Mouse (Mus musculus) myocyte (in vitro differentiated cells): ENCODE results near the gene Gm32717. TPM values are rescaled to one million over a fixed set of nuclear protein-coding genes. Genes with fewer than 3 reads are reported as not detected.
"Not testable (repeated sequence)": the region's sequence is repeated elsewhere in the genome, so short reads cannot be mapped to it uniquely, and the experiment has no call there.

Experiments used
- H3K27me3 ChIP-seq: one replicate; pipeline ENCODE4 v1.6.1; 2011; ENCODE audit not compliant: control insufficient read depth, insufficient read depth, insufficient read length
- H3K36me3 ChIP-seq: one replicate; pipeline ENCODE4 v1.6.1; 2011; ENCODE audit not compliant: control insufficient read depth, insufficient read depth
- H3K4me2 ChIP-seq: one replicate; pipeline ENCODE4 v1.6.1; 2011; ENCODE audit warnings: low read depth, control low read depth
- H3K4me3 ChIP-seq: one replicate; pipeline ENCODE4 v1.5.1; 2011; ENCODE audit warnings: mild to moderate bottlenecking, control low read depth, moderate library complexity
- H3K79me2 ChIP-seq: one replicate; pipeline ENCODE4 v1.6.1; 2011; ENCODE audit not compliant: control insufficient read depth, insufficient read depth
- H3ac ChIP-seq: one replicate; pipeline ENCODE4 v1.6.1; 2011; ENCODE audit not compliant: control insufficient read depth, insufficient read length
- CEBPB ChIP-seq: IDR thresholded peaks from 2 replicates; pipeline ENCODE4 v1.6.1; 2011; ENCODE audit warnings: mild to moderate bottlenecking, moderate library complexity; ENCODE audit not compliant: poor library complexity, insufficient read depth, severe bottlenecking
- E2F4 ChIP-seq: IDR thresholded peaks from one replicate; pipeline ENCODE4 v1.6.1; 2011; ENCODE audit warnings: mild to moderate bottlenecking, control low read depth, moderate library complexity; ENCODE audit not compliant: insufficient read depth
- MAX ChIP-seq: IDR thresholded peaks from one replicate; pipeline ENCODE4 v1.6.1; 2011; ENCODE audit warnings: low read depth, mild to moderate bottlenecking, control low read depth
- MYOD1 ChIP-seq, 3 experiments: IDR thresholded peaks; one replicate each; pipeline ENCODE4 v1.6.1; 2011; ENCODE audit warnings: control low read depth in 2 of 3, low read depth in 2 of 3, mild to moderate bottlenecking in 2 of 3, moderate library complexity in 1 of 3; ENCODE audit not compliant: insufficient read length in 2 of 3, control insufficient read depth in 1 of 3
- MYOG ChIP-seq, 3 experiments: IDR thresholded peaks; one replicate each; pipeline ENCODE4 v1.6.1; 2011; ENCODE audit warnings: control low read depth in 2 of 3, low read depth in 2 of 3, mild to moderate bottlenecking in 2 of 3; ENCODE audit not compliant: insufficient read length in 2 of 3, control insufficient read depth in 1 of 3, insufficient read depth in 1 of 3
- POLR2A ChIP-seq: IDR thresholded peaks from one replicate; pipeline ENCODE4 v1.6.1; 2011; ENCODE audit warnings: low read depth, mild to moderate bottlenecking, control low read depth, moderate library complexity; ENCODE audit not compliant: insufficient read length
- POLR2AphosphoS2 ChIP-seq: IDR thresholded peaks from one replicate; pipeline ENCODE4 v1.6.1; 2011; ENCODE audit warnings: low read depth, control low read depth; ENCODE audit not compliant: insufficient read length
- REST ChIP-seq: IDR thresholded peaks from one replicate; pipeline ENCODE4 v1.6.1; 2011; ENCODE audit warnings: mild to moderate bottlenecking, control low read depth, moderate library complexity; ENCODE audit not compliant: insufficient read depth, insufficient read length
- SRF ChIP-seq: IDR thresholded peaks from one replicate; pipeline ENCODE4 v1.6.1; 2011; ENCODE audit warnings: low read depth; ENCODE audit not compliant: control insufficient read depth, insufficient read length
- TCF12 ChIP-seq: IDR thresholded peaks from one replicate; pipeline ENCODE4 v1.6.1; 2011; ENCODE audit warnings: mild to moderate bottlenecking, control low read depth; ENCODE audit not compliant: poor library complexity, insufficient read depth, severe bottlenecking
- TCF3 ChIP-seq: IDR thresholded peaks from one replicate; pipeline ENCODE4 v1.6.1; 2011; ENCODE audit warnings: low read depth, control low read depth; ENCODE audit not compliant: insufficient read length
- USF1 ChIP-seq: IDR thresholded peaks from one replicate; pipeline ENCODE4 v1.6.1; 2011; ENCODE audit warnings: low read depth, mild to moderate bottlenecking, control low read depth, moderate library complexity
- polyA plus RNA-seq: library from polyadenylated mRNA; unstranded; fragments of >200 nt; fragmentation: generic; extraction: Trizol; gene quantifications from one replicate; pipeline ENCODE4 v1.2.1, GENCODE M21; 2012; ENCODE audit warnings: missing spikeins

Gene Gm32717
- polyA plus RNA-seq, 1 experiment: 0.02 TPM

GRCm38 (mm10) chr10:118215719-118216393 is 24.7 kb downstream of the Gm32717 start:
- H3K4me2 ChIP-seq, H3K27me3 ChIP-seq, H3K36me3 ChIP-seq, H3K79me2 ChIP-seq, H3K4me3 ChIP-seq, H3ac ChIP-seq: not testable (repeated sequence)

GRCm38 (mm10) chr10:118204642-118205041 is 35.9 kb downstream of the Gm32717 start, which contains the start of gene Il22:
TSS of gene Il22 (plus strand) at chr10:118204942.
- H3K27me3 ChIP-seq: no peaks in the 10 kb centered on the region
- TF ChIP-seq USF1 (no peak), CEBPB (no peak), MYOG (IDR thresholded peaks at IDR 0.05; ENCODE audit: control insufficient read depth in 1 of 3, insufficient read depth in 1 of 3, insufficient read length in 2 of 3, low read depth in 2 of 3) (no peak), POLR2AphosphoS2 (no peak), TCF3 (no peak), POLR2A (no peak), MYOD1 (IDR thresholded peaks at IDR 0.05; ENCODE audit: control insufficient read depth in 1 of 3, insufficient read length in 2 of 3, low read depth in 2 of 3) (no peak), REST (no peak), MAX (no peak), TCF12 (no peak), SRF (no peak), E2F4 (no peak)
- H3K79me2 ChIP-seq: no peaks in the 10 kb centered on the region
- H3K36me3 ChIP-seq: no peaks in the 10 kb centered on the region
- H3ac ChIP-seq: no peak within 1 kb of the TSS
- H3K4me2 ChIP-seq: no peak within 1 kb of the TSS
- no peak within 1 kb of the TSS for H3K4me3 ChIP-seq

GRCm38 (mm10) chr10:118195150-118195549 is 45.4 kb downstream of the Gm32717 start:
- H3K4me3 ChIP-seq, H3K79me2 ChIP-seq, H3ac ChIP-seq, H3K27me3 ChIP-seq, H3K36me3 ChIP-seq: not testable (repeated sequence)
- H3K4me2 ChIP-seq: peak overlapping the region; percentile 57

Other genes starting within 250 kb of the Gm32717 start
- gene Mdm1, start 99.0 kb downstream of the Gm32717 start, polyA plus RNA-seq: 3.4 TPM
- not detected for gene Il22, start 35.8 kb downstream of the Gm32717 start, polyA plus RNA-seq
- gene Gm32802, start 17.9 kb upstream of the Gm32717 start, polyA plus RNA-seq: 0.02 TPM
- gene Iltifb, start 54.3 kb upstream of the Gm32717 start, polyA plus RNA-seq: not detected
- gene Gm9040, start 86.2 kb upstream of the Gm32717 start, polyA plus RNA-seq: not detected
- gene Gm9044, start 91.6 kb upstream of the Gm32717 start, polyA plus RNA-seq: not detected
- 0.06 TPM for gene Gm9045, start 97.1 kb upstream of the Gm32717 start, polyA plus RNA-seq
- not detected for gene Gm9046, start 102.5 kb upstream of the Gm32717 start, polyA plus RNA-seq
- not detected for gene Gm9048, start 107.9 kb upstream of the Gm32717 start, polyA plus RNA-seq
- 0.06 TPM for gene Gm9049, start 113.3 kb upstream of the Gm32717 start, polyA plus RNA-seq
- not detected for gene Ifng, start 200.3 kb upstream of the Gm32717 start, polyA plus RNA-seq